Mouse (Mus musculus): ENCODE measurements around the gene Tacc3.

The Tacc3 gene

DNA sequence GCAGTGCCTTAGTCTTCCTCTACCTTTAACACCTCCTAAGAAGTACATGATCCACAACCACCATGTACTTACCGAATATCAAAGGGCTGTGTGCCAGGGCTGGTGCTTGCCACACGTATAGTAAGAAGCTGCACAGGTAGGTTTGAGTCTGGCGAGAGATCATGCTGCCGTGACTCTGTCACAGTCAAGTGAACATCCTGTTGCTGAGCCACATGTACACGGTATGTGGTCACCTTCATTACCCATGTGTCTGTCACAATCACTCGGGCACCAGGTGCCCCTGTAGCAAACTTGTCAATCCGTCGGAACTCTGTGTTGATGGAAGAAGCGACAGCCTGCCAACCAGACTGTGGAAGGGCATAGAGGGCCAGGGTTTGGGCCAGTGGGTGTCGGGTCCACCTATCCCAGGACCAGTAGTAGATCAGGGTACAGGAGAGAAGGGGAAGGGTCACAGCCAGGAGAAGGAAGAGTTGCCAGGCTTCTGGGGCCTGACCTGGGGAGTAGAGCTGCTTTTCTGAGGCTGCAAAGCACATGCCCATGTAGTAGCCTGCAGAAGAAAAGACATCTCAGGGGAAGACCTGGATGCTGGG is 2.6 kb upstream of the Tacc3 start:
- in situ Hi-C loops (cut with MboI, MseI): no loop called here

DNA sequence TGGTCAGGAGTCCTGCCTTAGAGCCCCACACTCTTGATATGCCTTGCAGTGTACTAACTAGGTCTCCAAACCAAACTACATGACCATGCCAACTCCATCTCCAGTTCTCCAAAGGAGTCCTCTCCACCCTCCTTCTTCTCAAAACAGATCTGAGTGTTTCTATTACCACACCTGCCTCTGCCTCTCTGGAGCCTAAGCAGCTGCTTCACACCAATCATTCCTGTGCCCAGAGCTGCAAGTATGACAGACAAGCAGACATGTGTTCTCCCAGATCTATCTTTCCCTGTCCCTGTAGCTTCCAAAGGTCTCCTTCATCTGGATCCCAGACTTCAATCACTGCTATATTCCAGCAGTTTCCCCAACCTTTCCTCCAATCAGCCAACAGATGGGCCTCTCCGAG is 1.2 kb upstream of the Tacc3 start:
- in situ Hi-C loops (cut with MboI, MseI): no loop called here

DNA sequence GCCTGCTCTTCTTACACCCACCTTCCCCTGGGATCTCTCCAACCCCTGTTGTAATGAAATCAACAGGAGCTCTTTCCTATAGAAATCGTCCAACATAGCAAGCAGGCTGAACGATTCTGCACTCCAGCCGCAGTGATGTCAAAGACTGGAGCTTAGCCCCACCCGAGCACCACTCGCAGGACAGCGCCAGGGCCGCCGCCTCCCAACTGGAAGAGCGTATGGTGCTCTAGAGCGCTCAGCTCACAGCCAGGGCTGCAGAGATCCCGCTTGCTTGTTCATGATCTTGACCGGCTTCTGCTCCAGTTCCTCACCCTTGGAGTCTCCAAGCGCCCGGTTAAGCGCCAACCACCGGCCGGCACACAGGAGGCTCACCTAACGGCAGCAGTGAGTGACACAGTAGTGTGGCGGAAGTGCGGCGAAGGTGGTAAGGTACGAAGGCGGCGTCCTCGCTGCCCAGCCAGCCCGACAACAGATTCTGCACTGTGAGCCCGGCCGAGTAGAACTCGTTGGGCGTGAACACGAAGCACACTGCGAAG is 609 bp upstream of the Tacc3 start:
- in situ Hi-C loops (cut with MboI, MseI): no loop called here

DNA sequence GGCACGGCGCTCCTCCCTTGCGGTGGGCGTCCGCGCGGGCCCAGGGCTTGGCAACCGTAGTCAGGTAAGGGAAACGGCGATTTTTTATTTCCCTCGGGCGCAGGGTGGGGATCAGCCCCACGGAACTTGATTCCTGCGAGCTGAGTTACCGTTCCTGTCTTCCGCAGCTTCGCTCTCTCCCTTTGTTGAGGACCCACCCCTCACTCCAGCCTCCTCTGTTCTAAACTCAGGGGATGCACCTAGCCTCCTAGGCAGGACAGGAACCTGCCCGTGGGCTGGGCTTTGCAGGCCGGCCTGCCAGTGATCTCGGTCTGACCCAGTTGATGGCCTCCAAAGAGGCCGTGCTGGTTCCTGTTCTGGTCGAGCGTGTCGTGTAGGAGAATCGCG is 729 bp downstream of the Tacc3 start:
- in situ Hi-C loops (cut with MboI, MseI): no loop called here

DNA sequence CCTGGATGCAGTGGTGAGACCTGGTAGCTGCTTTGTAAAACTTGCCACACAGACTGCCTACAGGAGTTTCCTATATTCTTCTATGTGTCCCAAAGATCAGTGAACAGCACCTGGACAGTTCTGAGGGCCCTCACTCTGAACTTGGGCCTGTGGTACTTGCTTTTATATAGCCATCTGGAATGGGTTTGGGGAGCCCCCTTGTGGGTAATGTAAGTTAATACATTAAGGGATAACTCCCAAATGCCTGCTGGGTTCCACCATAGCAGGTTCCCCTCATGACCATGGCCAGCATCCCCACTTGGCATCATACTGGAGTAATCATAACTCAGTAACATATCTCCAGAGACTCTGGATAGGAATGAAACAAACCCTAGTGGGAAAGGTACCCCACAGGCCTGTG is 10.3 kb downstream of the Tacc3 start:
- in situ Hi-C loops (cut with MboI, MseI): no loop called here

DNA sequence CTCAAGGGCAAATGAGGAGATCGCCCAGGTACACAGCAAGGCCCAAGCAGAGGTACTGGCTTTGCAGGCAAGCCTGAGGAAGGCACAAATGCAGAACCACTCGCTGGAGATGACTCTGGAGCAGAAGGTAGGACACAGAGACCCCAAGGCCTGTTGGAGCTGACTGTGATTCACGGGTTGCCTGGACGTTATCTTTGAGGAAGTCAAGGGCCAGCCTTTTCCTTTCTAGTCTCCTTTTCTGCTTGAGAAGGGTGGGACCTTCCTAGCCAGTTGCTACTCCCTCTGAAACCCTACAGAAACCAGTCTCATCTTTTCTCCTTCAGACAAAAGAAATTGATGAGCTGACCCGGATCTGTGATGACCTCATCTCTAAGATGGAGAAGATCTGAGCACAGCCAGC is 13.7 kb downstream of the Tacc3 start:
- in situ Hi-C loops (cut with MboI, MseI): no loop called here

DNA sequence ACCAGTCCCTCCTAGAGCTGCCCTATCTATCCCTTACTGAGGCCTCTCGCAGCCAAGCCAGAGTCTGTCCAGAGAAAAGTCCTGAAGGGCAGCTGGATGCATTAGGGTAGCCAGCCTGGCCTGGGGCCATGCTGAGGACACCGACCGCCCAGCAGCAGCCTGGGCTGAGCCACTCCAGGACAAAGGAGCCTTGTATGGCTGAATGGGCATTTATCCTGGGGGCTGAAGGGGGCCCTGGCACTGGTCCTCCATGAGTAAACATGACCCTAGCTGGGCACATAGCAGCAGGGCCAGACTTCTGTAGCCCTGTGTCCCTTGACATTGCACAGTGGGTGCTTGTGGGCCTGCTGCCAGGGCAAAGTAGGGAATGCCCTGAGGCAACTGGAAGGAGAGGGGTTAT is 16.5 kb downstream of the Tacc3 start:
- in situ Hi-C loops (cut with MboI, MseI): no loop called here

DNA sequence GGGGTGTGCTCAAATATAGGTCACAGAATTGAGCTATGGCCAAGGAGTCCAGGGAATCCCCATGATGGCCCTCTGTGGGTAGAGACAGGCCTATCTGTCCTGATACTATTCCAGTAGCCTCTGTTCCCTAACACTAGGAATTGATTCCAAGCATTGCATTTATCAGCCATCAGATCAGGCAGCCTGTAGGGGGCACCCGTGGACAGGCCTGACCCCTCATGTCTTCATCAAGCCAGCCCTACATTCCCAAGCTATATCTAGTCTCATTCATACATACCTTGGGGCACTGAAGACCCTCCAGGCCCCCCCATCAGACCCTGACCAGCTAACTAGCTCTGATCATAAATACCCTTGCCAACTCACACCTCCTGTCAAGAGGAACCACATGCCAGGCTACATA is 18.0 kb downstream of the Tacc3 start:
- in situ Hi-C loops (cut with MboI, MseI): no loop called here

DNA sequence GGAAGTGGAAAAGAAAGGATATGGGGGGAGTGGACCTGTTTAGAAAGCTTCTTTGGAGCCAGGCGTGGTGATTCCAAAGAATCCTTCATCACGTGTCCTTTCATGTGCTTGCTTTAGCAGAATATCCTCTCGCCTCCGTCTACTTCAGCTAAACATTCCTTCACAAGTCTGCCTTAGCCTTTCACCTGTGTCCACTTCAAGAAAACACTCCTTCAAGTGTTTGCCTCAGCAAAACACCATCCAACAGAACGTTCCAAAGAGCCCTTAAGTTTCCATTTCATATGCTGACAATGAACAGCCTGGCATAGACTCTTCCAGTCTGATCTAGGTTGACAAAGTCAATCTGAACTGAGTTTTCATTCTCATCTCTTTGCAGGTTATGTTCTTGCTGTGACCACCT is 20.3 kb downstream of the Tacc3 start:
- in situ Hi-C loops (cut with MboI, MseI): no loop called here

DNA sequence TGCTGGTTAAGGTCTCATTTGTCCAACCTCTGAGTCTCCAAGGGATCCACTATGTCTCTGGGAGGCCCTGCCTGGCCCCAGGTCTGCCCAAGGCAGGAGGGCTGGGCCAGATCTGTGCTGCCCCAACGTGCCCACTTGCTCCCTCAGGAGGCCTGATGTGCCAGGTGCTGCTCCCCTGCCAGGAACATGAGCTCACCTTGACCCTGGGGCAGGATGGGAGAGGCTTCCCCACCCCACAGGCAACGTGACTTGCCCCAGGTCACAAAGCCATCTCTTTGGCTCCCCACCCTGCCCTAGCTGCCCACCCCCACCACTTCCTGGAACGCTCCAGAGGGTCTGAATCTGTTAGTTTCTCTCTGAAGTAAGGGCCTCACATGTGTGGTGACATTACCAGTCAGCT is 23.1 kb downstream of the Tacc3 start:
- in situ Hi-C loops (cut with MboI, MseI): loop anchor here (5.0 kb wide), 1 partner anchor 56 kb away; no protein-coding TSS in a partner anchor

DNA sequence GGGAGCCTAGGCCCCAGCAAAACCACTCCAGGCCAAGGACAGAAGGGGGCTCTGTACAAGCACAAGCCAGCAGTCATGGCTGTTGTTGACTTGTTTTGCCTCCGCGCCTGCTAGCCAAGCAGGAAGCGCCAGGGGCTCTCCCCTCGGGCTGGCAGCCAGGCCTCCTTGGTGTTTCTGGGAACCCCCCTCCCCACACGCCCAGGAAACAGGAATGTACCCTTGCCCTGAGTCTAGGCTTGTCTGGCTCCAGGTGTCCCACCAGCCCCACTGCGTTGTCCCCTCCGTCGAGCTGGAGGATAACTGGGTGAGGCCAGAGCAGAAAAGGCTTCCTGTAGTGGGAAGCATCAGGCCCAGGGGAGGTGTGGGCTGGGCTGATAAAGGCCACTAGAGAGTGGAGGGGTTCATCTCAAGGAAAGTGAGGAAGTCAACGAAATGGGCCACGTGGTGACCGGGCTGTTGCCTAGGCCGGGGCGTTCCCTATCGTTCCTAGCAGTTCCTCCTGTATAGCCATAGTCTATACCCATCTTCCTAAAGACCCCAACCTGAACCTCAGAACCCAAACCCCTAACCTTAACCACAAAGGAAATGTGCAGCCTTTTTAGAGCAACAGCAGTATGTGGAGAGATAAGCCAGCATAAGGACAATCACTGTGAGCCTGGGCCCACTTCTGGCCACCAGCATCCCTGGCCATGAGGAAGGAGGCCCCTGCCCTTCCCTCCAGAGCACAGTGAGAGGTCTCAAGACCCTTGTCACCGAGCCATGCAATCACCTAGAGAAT is 23.9 kb downstream of the Tacc3 start:
- in situ Hi-C loops (cut with MboI, MseI): loop anchor here (5.0 kb wide), 1 partner anchor 56 kb away; no protein-coding TSS in a partner anchor

DNA sequence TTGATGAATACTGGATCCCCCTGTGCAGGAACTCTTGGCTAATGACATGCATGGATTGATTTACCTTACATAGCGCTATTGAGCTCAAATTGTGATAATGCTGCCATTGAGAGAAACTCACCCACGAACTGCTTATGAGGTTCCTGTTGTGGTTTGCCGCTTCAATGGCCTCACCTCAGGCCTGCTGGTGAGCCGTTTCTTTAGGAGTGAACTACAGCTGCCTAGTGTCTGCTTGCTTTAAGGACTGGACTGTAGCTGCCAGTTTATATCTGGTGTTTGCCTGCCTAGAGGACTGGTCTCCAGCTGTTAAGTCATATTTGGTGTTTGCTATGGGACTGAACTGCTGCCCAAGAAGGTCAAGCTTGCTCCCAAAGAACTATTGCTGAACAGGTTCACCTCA is 25.0 kb downstream of the Tacc3 start:
- in situ Hi-C loops (cut with MboI, MseI): loop anchor here (5.0 kb wide), 1 partner anchor 54 kb away; no protein-coding TSS in a partner anchor

DNA sequence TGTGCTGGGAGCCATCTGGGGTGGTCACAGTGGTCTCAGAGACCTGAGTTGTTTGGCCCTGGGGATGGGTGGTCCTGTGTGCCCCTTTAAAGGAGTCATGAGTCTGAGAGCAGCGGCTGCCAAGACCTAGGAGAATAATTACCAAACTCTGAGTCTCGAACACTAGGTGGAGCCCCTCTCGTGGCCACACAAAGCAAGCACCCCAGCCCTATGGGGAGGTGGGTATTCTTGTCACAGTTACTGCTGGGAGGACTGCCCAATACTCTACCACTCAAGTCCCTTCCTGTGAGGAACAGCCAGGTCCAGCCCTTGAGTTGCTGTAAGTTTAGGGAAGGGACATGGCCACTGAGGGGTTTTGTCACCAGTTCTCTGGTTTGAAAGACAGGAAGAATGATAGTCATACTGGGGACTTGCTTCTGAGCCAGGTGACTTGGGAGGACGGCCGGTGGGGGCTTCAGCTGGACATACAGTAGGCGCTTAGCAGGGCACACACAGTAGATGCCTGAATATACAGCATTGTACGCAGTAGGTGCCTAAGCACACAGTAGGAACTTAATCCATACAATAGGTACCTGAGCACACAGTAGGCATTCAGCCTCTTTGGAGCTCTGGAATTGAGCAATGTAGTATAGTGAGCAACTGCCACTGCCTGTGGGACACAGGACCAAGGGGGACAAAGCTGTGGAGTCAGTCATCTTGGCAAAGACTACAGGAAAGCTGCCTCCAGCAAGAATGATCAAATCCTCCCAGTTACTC is 26.1 kb downstream of the Tacc3 start:
- in situ Hi-C loops (cut with MboI, MseI): loop anchor here (5.0 kb wide), 1 partner anchor 53 kb away; no protein-coding TSS in a partner anchor

DNA sequence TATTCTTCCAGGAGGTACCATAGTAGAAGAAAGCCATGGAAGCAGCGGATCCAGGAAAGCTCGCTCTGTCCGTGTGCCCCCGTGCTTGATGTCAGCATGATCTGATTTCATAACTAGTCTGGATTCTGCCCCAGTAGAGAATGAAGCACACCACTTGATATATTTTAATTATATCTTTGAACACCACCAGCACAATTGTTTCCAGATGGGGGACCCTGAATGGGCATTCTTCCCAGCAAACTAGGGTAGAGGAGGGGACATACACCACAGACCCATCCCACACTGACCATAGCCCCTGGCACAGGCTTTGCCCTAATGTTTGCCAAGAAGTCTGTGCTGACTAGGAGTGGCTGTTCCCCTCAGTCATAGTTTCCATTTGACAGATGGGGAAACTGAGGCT is 27.0 kb downstream of the Tacc3 start:
- in situ Hi-C loops (cut with MboI, MseI): loop anchor here (5.0 kb wide), 1 partner anchor 52 kb away; no protein-coding TSS in a partner anchor

DNA sequence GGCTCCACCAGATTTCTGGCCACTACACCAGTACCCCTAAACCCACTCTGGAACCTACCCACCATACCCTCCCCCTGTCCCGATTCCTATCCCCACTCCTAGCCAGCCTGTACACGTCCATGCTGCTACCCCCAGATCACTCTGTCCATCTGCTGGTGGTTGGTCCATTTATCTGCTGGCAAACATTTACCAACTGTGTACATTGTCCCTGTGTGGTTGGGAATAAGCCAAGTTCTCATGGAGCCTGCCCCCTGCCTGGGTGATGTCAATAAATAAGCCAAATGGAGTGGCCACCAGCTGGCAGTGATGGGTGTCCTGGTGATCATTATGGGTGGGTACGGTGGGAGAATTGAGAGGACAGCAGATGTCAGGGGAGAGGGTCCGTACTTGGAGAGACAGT is 29.2 kb downstream of the Tacc3 start:
- in situ Hi-C loops (cut with MboI, MseI): no loop called here

DNA sequence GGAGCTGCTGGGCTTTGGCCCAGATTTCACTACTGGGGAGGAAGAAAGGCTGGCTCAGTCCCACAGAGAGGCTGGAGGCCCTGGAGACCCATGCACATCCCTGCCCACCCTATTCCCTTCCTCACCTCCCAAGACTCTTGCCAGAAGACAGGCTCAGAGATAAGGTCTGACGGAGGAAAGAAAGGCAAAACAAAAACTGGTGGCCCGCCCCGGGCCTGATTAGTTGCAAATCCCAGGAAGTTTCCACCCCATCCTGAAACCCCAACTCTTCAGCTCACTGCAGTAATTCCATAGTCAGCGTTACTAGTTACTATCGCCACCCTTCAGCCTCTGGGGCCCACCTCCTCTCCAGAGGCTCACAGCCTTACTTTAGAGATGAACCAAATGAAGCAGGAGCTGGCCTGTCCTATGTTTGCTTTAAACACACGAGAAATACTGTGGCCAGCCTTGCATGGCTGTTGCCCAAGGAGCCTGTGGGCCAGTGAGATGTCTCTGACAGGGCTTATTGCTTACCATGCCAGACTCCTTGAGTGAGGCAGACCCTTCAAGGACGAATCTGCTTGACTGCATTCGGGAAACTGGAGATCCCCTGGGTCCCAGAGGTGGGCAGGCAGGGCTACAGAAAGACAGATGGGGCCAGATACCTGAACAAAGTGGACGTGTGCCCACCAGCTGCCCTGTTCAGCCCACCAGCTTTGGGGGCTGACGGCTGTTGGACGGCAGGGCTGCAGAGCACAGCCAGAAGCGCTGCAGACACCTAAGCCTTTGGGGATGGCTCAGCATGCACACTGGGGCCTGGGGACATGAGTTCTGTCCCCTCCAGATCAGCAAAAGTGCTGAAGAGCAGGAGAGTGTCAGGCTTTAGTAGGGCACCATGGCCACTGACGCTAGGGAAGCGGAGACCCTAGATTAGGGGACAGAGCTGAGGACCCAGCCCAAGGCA is 30.6 kb downstream of the Tacc3 start:
- in situ Hi-C loops (cut with MboI, MseI): no loop called here

DNA sequence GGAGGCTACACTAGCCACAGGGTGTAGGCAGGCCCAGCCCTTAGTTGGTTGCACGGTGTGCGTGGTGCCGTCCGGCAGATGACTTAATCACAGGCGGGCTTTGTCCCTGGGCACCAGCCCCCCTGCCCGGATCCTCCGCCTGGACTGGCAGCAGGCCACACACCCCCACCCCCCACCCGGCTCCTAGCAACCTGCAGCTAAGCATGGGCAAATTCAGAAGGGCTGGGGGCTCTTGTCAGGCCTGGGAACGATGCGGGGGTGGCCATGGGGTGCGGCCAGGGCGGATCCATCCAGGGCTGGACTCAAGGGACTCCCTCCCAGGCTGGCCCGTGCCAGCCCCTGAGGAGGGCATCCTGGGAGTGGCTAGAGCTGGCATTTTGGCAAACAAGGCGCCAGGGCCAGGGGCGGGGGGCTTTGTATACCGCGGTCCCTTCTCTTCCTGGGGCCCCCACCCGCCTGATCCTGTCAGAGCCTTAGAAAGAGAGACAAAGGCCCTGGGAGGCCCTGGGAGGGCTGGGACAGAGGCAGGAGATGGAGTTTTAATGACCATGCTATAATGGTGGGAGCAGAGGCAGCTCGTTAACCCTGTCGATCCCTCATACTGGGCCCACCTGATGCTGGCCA is 31.4 kb downstream of the Tacc3 start:
- in situ Hi-C loops (cut with MboI, MseI): no loop called here

DNA sequence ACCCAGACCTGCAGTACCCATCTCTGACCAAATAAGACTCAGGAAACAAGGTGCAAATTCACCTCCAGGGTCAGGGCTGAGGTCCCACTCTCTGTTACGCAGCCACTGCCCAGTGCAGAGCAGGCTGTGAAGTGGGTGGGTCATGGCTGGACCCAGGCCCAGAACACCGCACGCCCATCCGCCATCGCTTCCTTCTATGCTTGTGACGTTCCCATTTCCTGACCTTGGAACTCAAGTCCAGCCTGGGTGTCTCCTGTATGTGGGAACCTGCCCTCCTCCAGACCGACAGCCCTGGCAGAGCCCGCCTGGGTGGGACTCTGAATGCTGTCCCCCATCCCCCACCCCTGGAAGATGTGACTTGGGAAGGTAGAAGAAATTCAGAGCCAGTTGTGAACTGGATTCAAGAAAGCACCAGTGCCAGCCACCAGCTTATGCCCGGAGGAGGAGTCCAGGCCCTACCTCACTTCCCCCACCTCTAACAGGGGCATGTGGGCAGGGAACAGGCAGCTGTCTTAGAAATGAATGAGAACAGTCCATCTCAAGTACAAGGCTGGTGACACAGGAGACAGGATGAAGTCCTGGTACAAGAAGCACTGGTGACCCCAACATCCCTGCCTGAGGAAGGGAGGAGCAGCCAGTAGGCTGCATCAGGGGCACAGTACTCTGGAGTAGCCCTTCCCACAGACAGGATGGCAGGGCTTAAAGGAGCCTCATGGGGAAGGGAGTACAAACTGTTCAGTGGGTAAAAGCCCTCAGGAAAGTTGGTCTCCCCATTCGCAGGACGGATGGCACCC is 32.1 kb downstream of the Tacc3 start:
- in situ Hi-C loops (cut with MboI, MseI): no loop called here

DNA sequence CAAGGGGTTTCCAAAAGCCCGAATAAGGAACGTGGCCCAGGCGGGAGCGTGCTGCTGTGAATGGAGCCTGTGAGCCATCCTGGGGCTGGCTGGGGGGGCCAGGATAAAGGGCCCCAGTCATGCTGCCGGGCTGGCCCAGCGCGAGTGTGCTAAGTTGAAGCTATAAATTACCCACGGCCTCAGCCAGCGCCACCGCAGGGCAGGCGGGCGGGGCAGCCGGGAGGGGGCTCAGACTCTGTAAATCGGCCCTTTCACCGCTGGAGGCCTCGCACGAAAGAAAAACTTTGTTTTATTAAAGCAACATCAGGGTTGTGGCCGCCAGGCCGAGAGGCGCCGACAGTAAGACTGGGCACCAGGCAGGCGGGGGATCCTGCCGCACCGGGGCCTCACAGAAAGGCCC is 34.5 kb downstream of the Tacc3 start:
- in situ Hi-C loops (cut with MboI, MseI): no loop called here

DNA sequence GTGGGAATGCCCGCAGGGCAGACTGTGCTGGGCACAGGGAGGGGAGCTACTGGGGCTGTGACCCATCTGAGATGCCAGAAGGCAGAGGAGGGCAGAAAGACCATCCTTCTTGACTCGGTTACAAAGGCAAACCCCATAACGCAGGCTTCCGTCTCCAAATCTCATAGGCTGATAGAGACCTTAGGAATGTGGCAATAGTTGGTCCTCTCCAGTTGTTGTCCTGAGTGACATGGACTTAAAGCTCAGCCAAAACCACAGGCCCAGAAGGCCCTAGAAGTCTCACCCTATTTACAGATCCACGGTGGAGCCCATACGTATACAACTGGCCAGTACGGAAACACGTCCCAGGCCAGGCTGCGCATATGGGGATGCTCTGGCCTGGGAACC is 36.5 kb downstream of the Tacc3 start:
- in situ Hi-C loops (cut with MboI, MseI): no loop called here
